ENCODE assay signal across 30 mouse cellular contexts in the genomic region with DNA sequence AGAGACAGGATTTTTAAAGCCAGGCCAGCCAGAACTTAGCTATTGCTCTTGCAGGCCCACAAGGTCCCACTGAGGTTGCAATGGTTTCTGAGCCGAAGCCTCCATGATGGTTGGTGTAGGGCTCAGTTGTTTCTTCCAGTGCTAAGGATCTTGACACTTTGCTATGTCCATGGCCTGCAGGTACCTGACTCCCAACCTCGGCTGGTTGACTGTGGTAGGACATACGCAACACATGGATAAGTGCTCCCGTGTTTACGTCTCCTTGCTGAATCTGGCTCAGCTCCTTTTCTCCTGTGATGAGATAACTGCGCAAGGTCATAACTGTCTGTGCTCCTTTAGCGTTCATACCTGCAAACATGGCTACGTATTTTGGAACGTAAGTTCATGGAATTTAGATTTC. TPM values are rescaled to one million over a fixed set of nuclear protein-coding genes. Genes with fewer than 3 reads are reported as not detected.
"Had no signal": no experiment of that assay in that cellular context is flagged by ENCODE, and none has a peak within 500 bp of the region (broad histone marks: within the 10 kb centered on the region; RNA-seq: fewer than 3 reads in every experiment).

No protein-coding gene starts in this region.

- DNase-seq: cerebellum, adult 2 months; cerebellum, adult 8-10 months; cerebellum, adult 9-10 months; cerebellum, adult 9-11 months; cerebellum, postnatal 10 days; cerebellum, postnatal 14 days; cerebellum, postnatal 25 days; cerebellum, postnatal 36 days; embryo, embryonic 11 days; forebrain, postnatal 0 days; gastrocnemius, adult 2 months; gastrocnemius, postnatal 10 days; gastrocnemius, postnatal 14 days; gastrocnemius, postnatal 25 days; heart, adult 18-20 months had no signal

- H3K9ac ChIP-seq: embryonic facial prominence, embryonic 12.5 days; embryonic facial prominence, embryonic 13.5 days; embryonic facial prominence, embryonic 15.5 days; forebrain, embryonic 12.5 days; forebrain, embryonic 13.5 days; forebrain, embryonic 15.5 days; forebrain, postnatal 0 days had no signal

- H3K4me1 ChIP-seq: embryonic facial prominence, embryonic 10.5 days; embryonic facial prominence, embryonic 12.5 days; embryonic facial prominence, embryonic 13.5 days; embryonic facial prominence, embryonic 15.5 days; forebrain, embryonic 10.5 days; forebrain, embryonic 12.5 days; forebrain, embryonic 13.5 days; forebrain, embryonic 15.5 days; heart, embryonic 10.5 days had no signal

- H3K27ac ChIP-seq: embryonic facial prominence, embryonic 10.5 days; embryonic facial prominence, embryonic 12.5 days; embryonic facial prominence, embryonic 13.5 days; embryonic facial prominence, embryonic 15.5 days; forebrain, embryonic 10.5 days; forebrain, embryonic 12.5 days; forebrain, embryonic 13.5 days; forebrain, embryonic 15.5 days; gastrocnemius, adult 2 months; heart, embryonic 10.5 days had no signal

- H3K36me3 ChIP-seq: embryonic facial prominence, embryonic 10.5 days; embryonic facial prominence, embryonic 12.5 days; embryonic facial prominence, embryonic 13.5 days; embryonic facial prominence, embryonic 15.5 days; forebrain, embryonic 10.5 days; forebrain, embryonic 12.5 days; forebrain, embryonic 15.5 days; heart, embryonic 10.5 days had no signal

- H3K4me3 ChIP-seq: embryonic facial prominence, embryonic 10.5 days; embryonic facial prominence, embryonic 12.5 days; embryonic facial prominence, embryonic 13.5 days; embryonic facial prominence, embryonic 15.5 days; erythroblast, embryonic 14.5 days; forebrain, embryonic 10.5 days; forebrain, embryonic 12.5 days; forebrain, embryonic 13.5 days; forebrain, embryonic 15.5 days; gastrocnemius, adult 2 months; heart, embryonic 10.5 days had no signal

- H3K27me3 ChIP-seq: embryonic facial prominence, embryonic 12.5 days; embryonic facial prominence, embryonic 13.5 days; embryonic facial prominence, embryonic 15.5 days; forebrain, embryonic 12.5 days; forebrain, embryonic 13.5 days; forebrain, embryonic 15.5 days had no signal

- H3K4me2 ChIP-seq: embryonic facial prominence, embryonic 12.5 days; embryonic facial prominence, embryonic 13.5 days; embryonic facial prominence, embryonic 15.5 days; forebrain, embryonic 12.5 days; forebrain, embryonic 13.5 days; forebrain, embryonic 15.5 days had no signal

RNA-seq across cellular contexts. Expression of gene Steap1, which starts 14.7 kb away (rescaled TPM):
- total RNA-seq: common myeloid progenitor, adult 5-6 weeks; gastrocnemius, adult 18-20 months; gastrocnemius, adult 2 months; gastrocnemius, adult 8-10 months; gastrocnemius, postnatal 25 days; granulocyte monocyte progenitor cell, adult 5-6 weeks; heart, adult 8-10 months had no signal
- polyA plus RNA-seq: erythroblast, embryonic 14.5 days had no signal

RNA-seq across cellular contexts. Expression of gene Steap2, which starts 40.1 kb away (rescaled TPM):
- total RNA-seq: common myeloid progenitor, adult 5-6 weeks; granulocyte monocyte progenitor cell, adult 5-6 weeks had no signal
